In genomic region chr5:33334381-33335272, GRCm38 (mm10) we compare ENCODE assay signal across 8 mouse cellular contexts. TPM values are rescaled to one million over a fixed set of nuclear protein-coding genes. Genes with fewer than 3 reads are reported as not detected.
A peak's percentile ranks its signal among the peaks of the same experiment; 100 is the strongest.
DNase-seq lines count a peak whose midpoint lies in the region; ATAC-seq and TF ChIP-seq lines count a peak whose summit lies in the region.

No protein-coding gene starts in this region.

- H3K4me2 ChIP-seq in heart, postnatal 0 days (ENCODE audit: low read depth, low read length): peak overlapping the region; percentile 72
- peak overlapping the region; percentile 72 for H3K4me2 ChIP-seq in forebrain, embryonic 16.5 days (ENCODE audit: low read length)

- 20% methylated on average over 18 of the region's 18 CpGs for WGBS in heart, postnatal 0 days
- WGBS in forebrain, embryonic 16.5 days: 22% methylated on average over 18 of the region's 18 CpGs
- 20% methylated on average over 17 of the region's 18 CpGs for WGBS in macrophage (ENCODE audit: missing documents)

- no peaks in the 10 kb centered on the region for H3K27me3 ChIP-seq in heart, postnatal 0 days (ENCODE audit: control insufficient read depth, insufficient read depth, low read length)
- no peaks in the 10 kb centered on the region for H3K27me3 ChIP-seq in MEL (ENCODE audit: control insufficient read depth in 1 of 2, insufficient read depth in 2 of 2, low read length in 2 of 2)
- H3K27me3 ChIP-seq in forebrain, embryonic 16.5 days (replicated peaks; ENCODE audit: control insufficient read depth, insufficient read depth, low read length): no peaks in the 10 kb centered on the region

- H3K27ac ChIP-seq in heart, postnatal 0 days (ENCODE audit: low read depth): peak overlapping the region; percentile 86
- H3K27ac ChIP-seq in MEL (ENCODE audit: control insufficient read depth, low read depth, low read length) (peak overlapping the region; percentile 76), macrophage (peak overlapping the region; percentile 55)
- peak overlapping the region; percentile 88 for H3K27ac ChIP-seq in forebrain, embryonic 16.5 days (ENCODE audit: low read length)

- peak overlapping the region; percentile 53 for H3K9ac ChIP-seq in heart, postnatal 0 days (replicated peaks; ENCODE audit: low read depth, low read length)
- H3K9ac ChIP-seq in MEL (ENCODE audit: control insufficient read depth, low read depth, low read length, poor library complexity, severe bottlenecking): peak overlapping the region; percentile 87
- peak overlapping the region; percentile 78 for H3K9ac ChIP-seq in forebrain, embryonic 16.5 days (replicated peaks; ENCODE audit: low read depth, low read length)

- H3K79me2 ChIP-seq in MEL (ENCODE audit: control insufficient read depth, insufficient read depth, low read length, poor library complexity) (peaks cover 43% of the 10 kb centered on the region), macrophage (ENCODE audit: inconsistent target) (peaks cover 38% of the 10 kb centered on the region)

- TF ChIP-seq RAD21 in MEL (IDR thresholded peaks at IDR 0.05; ENCODE audit: low read depth, low read length): no peak

- no peak for DNase-seq in heart, postnatal 0 days (ENCODE audit: low spot score)
- no peak for DNase-seq in heart, postnatal 4 days
- no peak for DNase-seq in MEL (ENCODE audit: low read depth, low spot score)
- no peak for DNase-seq in layer of hippocampus, postnatal 14 days (ENCODE audit: low spot score in 2 of 2)
- no peak for DNase-seq in adrenal gland, adult 2 months
- no peak for DNase-seq in kidney, adult 11 months

- H3K4me1 ChIP-seq in heart, postnatal 0 days (ENCODE audit: control insufficient read depth, insufficient read depth): peaks cover 20% of the 10 kb centered on the region
- H3K4me1 ChIP-seq in MEL (ENCODE audit: control insufficient read depth in 1 of 2, insufficient read depth in 2 of 2, low read length in 2 of 2): peaks cover 0 to 17% of the 10 kb centered on the region in 2 experiments; a peak in 2 of 4 replicates
- H3K4me1 ChIP-seq in forebrain, embryonic 16.5 days (replicated peaks; ENCODE audit: control insufficient read depth, insufficient read depth, low read length): peaks cover 21% of the 10 kb centered on the region

- peaks cover 8% of the 10 kb centered on the region; the same call in 1 of the 2 replicates for H3K36me3 ChIP-seq in heart, postnatal 0 days (replicated peaks; ENCODE audit: control insufficient read depth, insufficient read depth, low read length)
- H3K36me3 ChIP-seq in MEL (ENCODE audit: control insufficient read depth in 1 of 2, insufficient read depth in 2 of 2, low read length in 2 of 2): peaks cover 3 to 16% of the 10 kb centered on the region in 2 experiments
- no peaks in the 10 kb centered on the region for H3K36me3 ChIP-seq in forebrain, embryonic 16.5 days (ENCODE audit: control insufficient read depth, insufficient read depth)
- no peaks in the 10 kb centered on the region for H3K36me3 ChIP-seq in macrophage (ENCODE audit: inconsistent target)

- no peak for TF ChIP-seq CTCF in heart, postnatal 0 days (IDR thresholded peaks at IDR 0.05; ENCODE audit: low read depth)
- no peak for TF ChIP-seq CTCF in MEL (IDR thresholded peaks at IDR 0.05 in 2 of 3, conservative IDR thresholded peaks at IDR 0.05 in 1 of 3; ENCODE audit: control insufficient read depth in 1 of 3, insufficient read depth in 1 of 3, low read depth in 2 of 3, low read length in 3 of 3, poor library complexity in 1 of 3, severe bottlenecking in 1 of 3)

- no peaks in the 10 kb centered on the region for H3K9me3 ChIP-seq in heart, postnatal 0 days (replicated peaks; ENCODE audit: control insufficient read depth, low read length)
- H3K9me3 ChIP-seq in MEL (replicated peaks; ENCODE audit: insufficient read depth, low read length): no peaks in the 10 kb centered on the region
- no peaks in the 10 kb centered on the region for H3K9me3 ChIP-seq in forebrain, embryonic 16.5 days (ENCODE audit: control insufficient read depth, low read length)

- ATAC-seq in heart, postnatal 0 days (ENCODE audit: insufficient read depth, low read depth): no peak
- ATAC-seq in forebrain, embryonic 16.5 days: no peak

- TF ChIP-seq POLR2A in MEL (IDR thresholded peaks at IDR 0.05; ENCODE audit: control insufficient read depth in 1 of 2, insufficient read depth in 1 of 2, low read depth in 1 of 2, low read length in 2 of 2, poor library complexity in 1 of 2): no peak

- TF ChIP-seq EP300 in heart, postnatal 0 days (IDR thresholded peaks at IDR 0.05; ENCODE audit: low read depth): no peak
- TF ChIP-seq EP300 in MEL (IDR thresholded peaks at IDR 0.05; ENCODE audit: low read depth in 1 of 2, low read length in 2 of 2): no peak

- peak overlapping the region; percentile 99 for H3K4me3 ChIP-seq in heart, postnatal 0 days (ENCODE audit: low read depth, low read length)
- peak overlapping the region; percentile 68 to 87 for H3K4me3 ChIP-seq in MEL (ENCODE audit: control insufficient read depth in 1 of 2, insufficient read depth in 1 of 2, low read depth in 2 of 2, low read length in 2 of 2)
- peak overlapping the region; percentile 98 for H3K4me3 ChIP-seq in forebrain, embryonic 16.5 days (replicated peaks; ENCODE audit: low read length)
- H3K4me3 ChIP-seq in macrophage (ENCODE audit: inconsistent target): peak overlapping the region; percentile 42

TF ChIP-seq in MEL, 35 proteins besides CTCF, POLR2A, EP300 and RAD21:
- TF ChIP-seq HCFC1 (IDR thresholded peaks at IDR 0.05; ENCODE audit: low read depth, low read length) (no peak), USF1 (IDR thresholded peaks at IDR 0.05; ENCODE audit: low read depth, low read length) (0 out of 2 replicates have a peak, but pooled peaks have one; percentile 17), KAT2A (conservative IDR thresholded peaks at IDR 0.05; ENCODE audit: low read depth, low read length) (no peak), MAFK (IDR thresholded peaks at IDR 0.05; ENCODE audit: borderline replicate concordance, low read depth, low read length) (no peak), MYC (IDR thresholded peaks at IDR 0.05; ENCODE audit: low read depth, low read length) (peak; percentile 80; the same call in 1 of the 2 replicates), ZNF384 (IDR thresholded peaks at IDR 0.05; ENCODE audit: low read depth, low read length) (peak; percentile 86), MAX (IDR thresholded peaks at IDR 0.05; ENCODE audit: low read length) (0 out of 2 replicates have a peak, but pooled peaks have one; percentile 18)

RNA-seq across cellular contexts. Expression of gene Maea, which starts 0.7 kb away (rescaled TPM):
- 166 and 168 TPM in 2 replicates for total RNA-seq in heart, postnatal 0 days (2014; rRNA removed; ENCODE audit: low replicate concordance)
- 122 and 127 TPM in 2 replicates for polyA plus RNA-seq in heart, postnatal 0 days (2015; fragmentation: Nextera tagmentation; extraction: Ambion mirVana)
- total RNA-seq in heart, postnatal 4 days (2021): 100 to 1,000 TPM; 148 to 159 TPM
- total RNA-seq in MEL (2012; rRNA removed): 140 and 151 TPM in 2 replicates
- polyA plus RNA-seq in MEL (2012; ENCODE audit: insufficient read depth in 1 of 2, insufficient read length in 2 of 2, low read depth in 1 of 2, low replicate concordance in 2 of 2, missing spikeins in 1 of 2): 100 to 1,000 TPM in 1 of 2 experiments, not detected in 1; 224 TPM
- polyA plus RNA-seq in forebrain, embryonic 16.5 days (2015; fragmentation: Nextera tagmentation; extraction: Ambion mirVana): 106 and 113 TPM in 2 replicates
- 10 to 100 TPM; 15.4 to 82.3 (median 55.9) TPM for total RNA-seq in macrophage (2018; cell fraction: chromatin; rRNA removed)
- 100 to 1,000 TPM in 2 of 26 experiments, 10 to 100 TPM in 24; 61.0 to 101 (median 85.4) TPM for total RNA-seq in macrophage (2018; cell fraction: cytosol; rRNA removed)
- 10 to 100 TPM; 22.2 to 77.4 (median 56.0) TPM for total RNA-seq in macrophage (2018; cell fraction: nucleus; rRNA removed)
- 70.4 to 83.3 TPM (median 82.3 TPM) in 3 replicates for polyA plus RNA-seq in macrophage (2018)
- total RNA-seq in layer of hippocampus, postnatal 14 days (2021): 10 to 100 TPM; 85.3 to 93.5 TPM
- total RNA-seq in adrenal gland, adult 2 months (2021): 100 to 1,000 TPM; 115 to 128 TPM
- 99.0 and 107 TPM in 2 replicates for polyA plus RNA-seq in adrenal gland, adult 2 months (2012; rRNA removed)

RNA-seq across cellular contexts. Expression of gene Uvssa, which starts 43.7 kb away (rescaled TPM):
- 2.2 and 5.5 TPM in 2 replicates for total RNA-seq in heart, postnatal 0 days (2014; rRNA removed; ENCODE audit: low replicate concordance)
- 3.5 and 3.7 TPM in 2 replicates for polyA plus RNA-seq in heart, postnatal 0 days (2015; fragmentation: Nextera tagmentation; extraction: Ambion mirVana)
- total RNA-seq in heart, postnatal 4 days (2021): 1 to 10 TPM; 6.3 to 6.7 TPM
- total RNA-seq in MEL (2012; rRNA removed): 4.7 and 6.3 TPM in 2 replicates
- polyA plus RNA-seq in MEL (2012; ENCODE audit: insufficient read depth in 1 of 2, insufficient read length in 2 of 2, low read depth in 1 of 2, low replicate concordance in 2 of 2, missing spikeins in 1 of 2): 10 to 100 TPM in 1 of 2 experiments, not detected in 1; 10.6 TPM
- 8.7 and 9.0 TPM in 2 replicates for polyA plus RNA-seq in forebrain, embryonic 16.5 days (2015; fragmentation: Nextera tagmentation; extraction: Ambion mirVana)
- 10 to 100 TPM in 24 of 26 experiments, 1 to 10 TPM in 2; 6.3 to 72.1 (median 52.0) TPM for total RNA-seq in macrophage (2018; cell fraction: chromatin; rRNA removed)
- 1 to 10 TPM; 2.2 to 6.3 (median 4.0) TPM for total RNA-seq in macrophage (2018; cell fraction: cytosol; rRNA removed)
- 10 to 100 TPM in 22 of 26 experiments, 1 to 10 TPM in 4; 6.2 to 44.3 (median 24.5) TPM for total RNA-seq in macrophage (2018; cell fraction: nucleus; rRNA removed)
- 2.9 to 6.2 TPM (median 6.0 TPM) in 3 replicates for polyA plus RNA-seq in macrophage (2018)
- total RNA-seq in layer of hippocampus, postnatal 14 days (2021): 1 to 10 TPM; 7.6 to 9.9 TPM
- total RNA-seq in adrenal gland, adult 2 months (2021): 1 to 10 TPM; 6.3 to 6.9 TPM
- polyA plus RNA-seq in adrenal gland, adult 2 months (2012; rRNA removed): 3.5 and 3.6 TPM in 2 replicates

RNA-seq across cellular contexts. Expression of gene Ctbp1, which starts 59.8 kb away (rescaled TPM):
- total RNA-seq in heart, postnatal 0 days (2014; rRNA removed; ENCODE audit: low replicate concordance): 295 and 352 TPM in 2 replicates
- polyA plus RNA-seq in heart, postnatal 0 days (2015; fragmentation: Nextera tagmentation; extraction: Ambion mirVana): 156 and 165 TPM in 2 replicates
- total RNA-seq in heart, postnatal 4 days (2021): 100 to 1,000 TPM; 264 to 274 TPM
- 413 and 443 TPM in 2 replicates for total RNA-seq in MEL (2012; rRNA removed)
- polyA plus RNA-seq in MEL (2012; ENCODE audit: insufficient read depth in 1 of 2, insufficient read length in 2 of 2, low read depth in 1 of 2, low replicate concordance in 2 of 2, missing spikeins in 1 of 2): 100 to 1,000 TPM; 353 to 595 TPM
- polyA plus RNA-seq in forebrain, embryonic 16.5 days (2015; fragmentation: Nextera tagmentation; extraction: Ambion mirVana): 496 and 540 TPM in 2 replicates
- total RNA-seq in macrophage (2018; cell fraction: chromatin; rRNA removed): 10 to 100 TPM; 33.9 to 95.1 (median 74.8) TPM
- 100 to 1,000 TPM; 115 to 159 (median 137) TPM for total RNA-seq in macrophage (2018; cell fraction: cytosol; rRNA removed)
- total RNA-seq in macrophage (2018; cell fraction: nucleus; rRNA removed): 100 to 1,000 TPM in 11 of 26 experiments, 10 to 100 TPM in 15; 64.6 to 150 (median 90.5) TPM
- 72.3 to 130 TPM (median 111 TPM) in 3 replicates for polyA plus RNA-seq in macrophage (2018)
- total RNA-seq in layer of hippocampus, postnatal 14 days (2021): 100 to 1,000 TPM; 272 to 273 TPM
- total RNA-seq in adrenal gland, adult 2 months (2021): 100 to 1,000 TPM; 206 to 228 TPM
- polyA plus RNA-seq in adrenal gland, adult 2 months (2012; rRNA removed): 447 and 508 TPM in 2 replicates

Comparison
In these comparisons a context has a peak if more than half of its experiments do, and no peak if none do; other contexts are left out.
1. H3K4me3 ChIP-seq: peak in every context shown above with its lines; median percentile 99 in heart, postnatal 0 days; 98 in forebrain, embryonic 16.5 days; 78 in MEL; 42 in macrophage.